Mouse (Mus musculus): Measurements from ENCODE around the gene Cysrt1. TPM values are rescaled to one million over a fixed set of nuclear protein-coding genes. Genes with fewer than 3 reads are reported as not detected.
A peak's percentile ranks its signal among the peaks of the same experiment; 100 is the strongest.

Gene Cysrt1
- polyA plus RNA-seq, 1 experiment = not detected

- Histone ChIP-seq H3K27ac (ENCODE audit: control insufficient read depth, insufficient read depth, low read depth, low read length, poor library complexity) (peak overlapping the region; percentile 93), H3K4me3 (replicated peaks; ENCODE audit: control insufficient read depth, low read depth, low read length) (peak overlapping the region; percentile 86), H3K4me1 (ENCODE audit: control insufficient read depth, insufficient read depth, low read length) (peaks cover 14% of the 10 kb centered on the region)
- TF ChIP-seq CTCF (IDR thresholded peaks at IDR 0.05; ENCODE audit: control insufficient read depth, insufficient read depth, low read length) (no peak), POLR2A (IDR thresholded peaks at IDR 0.05; ENCODE audit: borderline replicate concordance, control insufficient read depth, low read depth, low read length) (no peak)
- 18% methylated on average over 5 of the region's 5 CpGs for WGBS
These were observed 48.2 kb downstream of the Cysrt1 start for GRCm38 (mm10) chr2:25194006-25194405.

DNA sequence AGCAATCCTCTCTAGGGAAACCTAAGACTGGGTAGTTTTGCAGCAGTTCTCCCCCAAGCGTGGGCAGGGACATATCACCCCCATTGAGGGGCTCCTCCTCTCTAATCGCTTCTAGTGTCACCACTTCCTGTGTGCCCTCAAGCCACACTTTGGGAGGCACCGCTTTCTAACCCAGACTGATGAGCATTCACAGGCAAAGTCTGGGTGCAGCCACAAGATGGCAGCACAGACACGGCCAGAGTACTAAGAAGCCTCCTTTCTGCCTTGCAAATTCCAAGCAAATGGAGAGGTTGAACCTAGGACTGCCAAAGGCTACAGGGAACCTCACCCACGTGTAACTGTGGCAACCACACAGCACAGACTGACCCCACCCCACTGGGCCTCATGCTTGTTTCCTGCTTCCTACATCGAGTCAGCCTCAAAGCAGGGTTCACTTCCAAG, 48.9 kb downstream of the Cysrt1 start:
- H3K27ac ChIP-seq (ENCODE audit: control insufficient read depth, insufficient read depth, low read depth, low read length, poor library complexity) = peak overlapping the region; percentile 93
- TF ChIP-seq CTCF (IDR thresholded peaks at IDR 0.05; ENCODE audit: control insufficient read depth, insufficient read depth, low read length) (peak; percentile 98), POLR2A (IDR thresholded peaks at IDR 0.05; ENCODE audit: borderline replicate concordance, control insufficient read depth, low read depth, low read length) (no peak)
- 2% methylated on average over 6 of the region's 6 CpGs for WGBS
- peak overlapping the region; percentile 36 for H3K4me3 ChIP-seq (replicated peaks; ENCODE audit: control insufficient read depth, low read depth, low read length)
- H3K4me1 ChIP-seq (ENCODE audit: control insufficient read depth, insufficient read depth, low read length) = peaks cover 14% of the 10 kb centered on the region

Other genes with a start within 250 kb of the Cysrt1 start
- gene Nsmf, start 188.1 kb downstream of the Cysrt1 start, polyA plus RNA-seq (2011; ENCODE audit: insufficient read depth, insufficient read length, low replicate concordance, missing spikeins) = 11.3 and 28.2 TPM in 2 replicates
- gene Entpd8, start 162.1 kb downstream of the Cysrt1 start, polyA plus RNA-seq (2011; ENCODE audit: insufficient read depth, insufficient read length, low replicate concordance, missing spikeins) = not detected in 2 replicates
- gene Noxa1, start 147.3 kb downstream of the Cysrt1 start, polyA plus RNA-seq (2011; ENCODE audit: insufficient read depth, insufficient read length, low replicate concordance, missing spikeins) = not detected in 2 replicates
- 1.7 and 2.6 TPM in 2 replicates for gene Nrarp, start 61.7 kb downstream of the Cysrt1 start, polyA plus RNA-seq (2011; ENCODE audit: insufficient read depth, insufficient read length, low replicate concordance, missing spikeins)
- 3.9 and 8.9 TPM in 2 replicates for gene Tor4a, start 45.6 kb downstream of the Cysrt1 start, polyA plus RNA-seq (2011; ENCODE audit: insufficient read depth, insufficient read length, low replicate concordance, missing spikeins)
- 26.7 and 38.0 TPM in 2 replicates for gene Nelfb, start 31.0 kb downstream of the Cysrt1 start, polyA plus RNA-seq (2011; ENCODE audit: insufficient read depth, insufficient read length, low replicate concordance, missing spikeins)
- gene Stpg3, start 27.8 kb downstream of the Cysrt1 start, polyA plus RNA-seq (2011; ENCODE audit: insufficient read depth, insufficient read length, low replicate concordance, missing spikeins) = not detected in 2 replicates
- not detected in 2 replicates for gene Fam166a, start 23.7 kb downstream of the Cysrt1 start, polyA plus RNA-seq (2011; ENCODE audit: insufficient read depth, insufficient read length, low replicate concordance, missing spikeins)
- gene Tubb4b, start 17.8 kb downstream of the Cysrt1 start, polyA plus RNA-seq (2011; ENCODE audit: insufficient read depth, insufficient read length, low replicate concordance, missing spikeins) = 319 and 327 TPM in 2 replicates
- gene Slc34a3, start 8.1 kb downstream of the Cysrt1 start, polyA plus RNA-seq (2011; ENCODE audit: insufficient read depth, insufficient read length, low replicate concordance, missing spikeins) = not detected in 2 replicates
- not detected in 2 replicates for gene Rnf224, start 5.7 kb downstream of the Cysrt1 start, polyA plus RNA-seq (2011; ENCODE audit: insufficient read depth, insufficient read length, low replicate concordance, missing spikeins)
- 3.1 and 4.2 TPM in 2 replicates for gene Rnf208, start 197 bp downstream of the Cysrt1 start, polyA plus RNA-seq (2011; ENCODE audit: insufficient read depth, insufficient read length, low replicate concordance, missing spikeins)
- gene AL732309.1, start 4.4 kb upstream of the Cysrt1 start, polyA plus RNA-seq (2011; ENCODE audit: insufficient read depth, insufficient read length, low replicate concordance, missing spikeins) = 9.9 and 22.3 TPM in 2 replicates
- 5.0 and 15.6 TPM in 2 replicates for gene Tmem203, start 13.0 kb upstream of the Cysrt1 start, polyA plus RNA-seq (2011; ENCODE audit: insufficient read depth, insufficient read length, low replicate concordance, missing spikeins)
- gene Tprn, start 20.2 kb upstream of the Cysrt1 start, polyA plus RNA-seq (2011; ENCODE audit: insufficient read depth, insufficient read length, low replicate concordance, missing spikeins) = 1.4 and 17.5 TPM in 2 replicates
- gene Ssna1, start 30.0 kb upstream of the Cysrt1 start, polyA plus RNA-seq (2011; ENCODE audit: insufficient read depth, insufficient read length, low replicate concordance, missing spikeins) = 48.8 and 65.8 TPM in 2 replicates
- 20.1 and 34.3 TPM in 2 replicates for gene Anapc2, start 30.0 kb upstream of the Cysrt1 start, polyA plus RNA-seq (2011; ENCODE audit: insufficient read depth, insufficient read length, low replicate concordance, missing spikeins)
- gene Tmem210, start 45.7 kb upstream of the Cysrt1 start, polyA plus RNA-seq (2011; ENCODE audit: insufficient read depth, insufficient read length, low replicate concordance, missing spikeins) = not detected in 2 replicates
- gene Lrrc26, start 47.5 kb upstream of the Cysrt1 start, polyA plus RNA-seq (2011; ENCODE audit: insufficient read depth, insufficient read length, low replicate concordance, missing spikeins) = not detected in 2 replicates
- gene Grin1, start 76.7 kb upstream of the Cysrt1 start, polyA plus RNA-seq (2011; ENCODE audit: insufficient read depth, insufficient read length, low replicate concordance, missing spikeins) = 5.0 TPM in 1 of 2 replicates, not detected in the other
- 25.9 and 33.0 TPM in 2 replicates for gene Man1b1, start 89.9 kb upstream of the Cysrt1 start, polyA plus RNA-seq (2011; ENCODE audit: insufficient read depth, insufficient read length, low replicate concordance, missing spikeins)
- 22.8 and 29.5 TPM in 2 replicates for gene Dpp7, start 113.9 kb upstream of the Cysrt1 start, polyA plus RNA-seq (2011; ENCODE audit: insufficient read depth, insufficient read length, low replicate concordance, missing spikeins)
- gene Uap1l1, start 123.2 kb upstream of the Cysrt1 start, polyA plus RNA-seq (2011; ENCODE audit: insufficient read depth, insufficient read length, low replicate concordance, missing spikeins) = 20.1 and 62.6 TPM in 2 replicates
- 13.7 and 27.3 TPM in 2 replicates for gene Sapcd2, start 129.9 kb upstream of the Cysrt1 start, polyA plus RNA-seq (2011; ENCODE audit: insufficient read depth, insufficient read length, low replicate concordance, missing spikeins)
- gene Entpd2, start 153.4 kb upstream of the Cysrt1 start, polyA plus RNA-seq (2011; ENCODE audit: insufficient read depth, insufficient read length, low replicate concordance, missing spikeins) = 0.54 TPM in 1 of 2 replicates, not detected in the other
- 3.4 and 22.4 TPM in 2 replicates for gene Npdc1, start 156.9 kb upstream of the Cysrt1 start, polyA plus RNA-seq (2011; ENCODE audit: insufficient read depth, insufficient read length, low replicate concordance, missing spikeins)
- gene Fut7, start 180.8 kb upstream of the Cysrt1 start, polyA plus RNA-seq (2011; ENCODE audit: insufficient read depth, insufficient read length, low replicate concordance, missing spikeins) = 3.4 and 17.9 TPM in 2 replicates
- gene Abca2, start 186.3 kb upstream of the Cysrt1 start, polyA plus RNA-seq (2011; ENCODE audit: insufficient read depth, insufficient read length, low replicate concordance, missing spikeins) = 5.0 and 15.0 TPM in 2 replicates
- gene Clic3, start 214.4 kb upstream of the Cysrt1 start, polyA plus RNA-seq (2011; ENCODE audit: insufficient read depth, insufficient read length, low replicate concordance, missing spikeins) = not detected in 2 replicates
- gene Paxx, start 218.6 kb upstream of the Cysrt1 start, polyA plus RNA-seq (2011; ENCODE audit: insufficient read depth, insufficient read length, low replicate concordance, missing spikeins) = 42.2 and 114 TPM in 2 replicates
- gene Ptgds, start 227.6 kb upstream of the Cysrt1 start, polyA plus RNA-seq (2011; ENCODE audit: insufficient read depth, insufficient read length, low replicate concordance, missing spikeins) = 9.3 TPM in 1 of 2 replicates, not detected in the other